Mouse (Mus musculus): ENCODE measurements at regions not wholly inside any gene's neighbourhood (a gene's known extent, or its start where the extent isn't known, plus 50 kb on each side); places are given as distances from the start of the nearest gene placed in this dataset.

- TF ChIP-seq CTCF (IDR thresholded peaks at IDR 0.05; ENCODE audit: borderline replicate concordance, insufficient read depth, low read length) (no peak), POLR2A (IDR thresholded peaks at IDR 0.05; ENCODE audit: low read depth, low read length) (no peak)
These were observed 245.8 kb upstream of the Nr4a3 start for GRCm38 (mm10) chr4:47799165-47799564.

Measured in embryonic fibroblast, embryonic 13.5 days (primary cell).